Mouse (Mus musculus): ENCODE measurements around the gene Spata33. TPM values are rescaled to one million over a fixed set of nuclear protein-coding genes. Genes with fewer than 3 reads are reported as not detected.

Gene Spata33
- polyA plus RNA-seq, 1 experiment from 2014 or later: 0.66 TPM

DNA sequence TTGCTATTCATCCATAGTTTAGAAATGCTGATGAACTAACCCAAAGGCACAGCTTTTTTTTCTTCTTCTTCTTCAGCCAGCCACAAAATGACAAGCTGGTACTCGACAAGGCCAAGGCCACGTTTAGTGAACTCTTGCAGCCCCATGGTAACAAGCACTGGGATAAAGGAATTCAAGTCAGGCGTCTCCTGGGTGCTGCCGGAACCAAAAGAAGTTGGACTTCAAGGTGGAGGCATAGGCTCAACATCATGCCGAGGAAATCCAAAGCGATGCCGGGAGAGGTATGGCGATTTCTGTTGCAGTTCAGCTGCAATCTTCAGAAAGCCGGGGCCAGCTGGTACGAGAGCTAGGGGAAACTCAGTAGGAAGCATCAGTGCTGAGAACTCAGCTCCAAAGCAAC is 26.8 kb downstream of the Spata33 start:
- WGBS (ENCODE audit: insufficient replicate concordance): 83% methylated on average over 10 of the region's 10 CpGs
- H3K4me3 ChIP-seq (ENCODE audit: low read depth, low read length): no peak overlapping the region
- no peak overlapping the region for H3K27ac ChIP-seq (ENCODE audit: low read depth)
- no peak for TF ChIP-seq EP300 (IDR thresholded peaks at IDR 0.05; ENCODE audit: low read depth)
- TF ChIP-seq CTCF (IDR thresholded peaks at IDR 0.05; ENCODE audit: low read depth): no peak
- ATAC-seq (no peak), DNase-seq (no peak)
- H3K27me3 ChIP-seq (ENCODE audit: insufficient read depth, low read length): peaks cover 7% of the 10 kb centered on the region; the same call in 1 of the 2 replicates
- no peaks in the 10 kb centered on the region for H3K9me3 ChIP-seq (ENCODE audit: low read length)
- H3K36me3 ChIP-seq (replicated peaks; ENCODE audit: insufficient read depth, low read length): 0 out of 2 replicates have a peak, but pooled peaks cover 9% of the 10 kb centered on the region
- no peak overlapping the region for H3K4me2 ChIP-seq (ENCODE audit: low read depth, low read length)
- no peak overlapping the region for H3K9ac ChIP-seq (replicated peaks)
- peaks cover 30% of the 10 kb centered on the region for H3K4me1 ChIP-seq (ENCODE audit: insufficient read depth)

GRCm38 (mm10) chr8:123242107-123242923 is 29.7 kb downstream of the Spata33 start:
- TF ChIP-seq CTCF (IDR thresholded peaks at IDR 0.05; ENCODE audit: low read depth): no peak
- TF ChIP-seq EP300 (IDR thresholded peaks at IDR 0.05; ENCODE audit: low read depth): no peak
- Histone ChIP-seq H3K9ac (replicated peaks) (0 out of 2 replicates have a peak overlapping the region, but pooled peaks have one; percentile 26), H3K4me2 (ENCODE audit: low read depth, low read length) (no peak overlapping the region), H3K36me3 (replicated peaks; ENCODE audit: insufficient read depth, low read length) (peaks cover 16% of the 10 kb centered on the region), H3K4me3 (ENCODE audit: low read depth, low read length) (no peak overlapping the region), H3K9me3 (ENCODE audit: low read length) (no peaks in the 10 kb centered on the region), H3K27me3 (ENCODE audit: insufficient read depth, low read length) (no peaks in the 10 kb centered on the region), H3K4me1 (ENCODE audit: insufficient read depth) (peaks cover 21% of the 10 kb centered on the region), H3K27ac (ENCODE audit: low read depth) (peak overlapping the region; percentile 79)
- ATAC-seq (peak; percentile 71), DNase-seq (no peak)
- WGBS (ENCODE audit: insufficient replicate concordance): 65% methylated on average over 7 of the region's 7 CpGs

DNA sequence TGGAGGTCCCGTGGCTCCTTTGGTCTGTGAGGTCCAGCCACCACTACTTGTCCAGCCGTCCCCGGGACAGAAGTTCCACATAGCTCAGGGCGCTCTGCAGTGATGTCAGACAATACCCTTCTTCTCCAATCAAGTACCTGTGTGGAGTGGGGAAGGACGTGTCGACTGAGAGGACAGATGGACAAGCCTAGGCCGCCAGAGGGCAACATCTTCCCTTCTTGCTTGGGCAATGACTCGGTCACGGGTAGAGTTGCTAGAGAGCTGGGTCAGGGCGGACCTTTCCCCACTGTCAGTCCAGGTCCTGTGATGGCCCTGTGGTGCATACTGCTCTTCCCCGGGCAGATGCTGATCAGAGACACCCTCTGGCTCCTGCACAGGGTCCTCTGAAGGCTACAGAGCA is 30.4 kb downstream of the Spata33 start:
- Histone ChIP-seq H3K4me2 (ENCODE audit: low read depth, low read length) (no peak overlapping the region), H3K4me3 (ENCODE audit: low read depth, low read length) (no peak overlapping the region), H3K36me3 (replicated peaks; ENCODE audit: insufficient read depth, low read length) (peaks cover 23% of the 10 kb centered on the region), H3K4me1 (ENCODE audit: insufficient read depth) (peaks cover 21% of the 10 kb centered on the region), H3K9ac (replicated peaks) (no peak overlapping the region), H3K9me3 (ENCODE audit: low read length) (no peaks in the 10 kb centered on the region), H3K27me3 (ENCODE audit: insufficient read depth, low read length) (no peaks in the 10 kb centered on the region), H3K27ac (ENCODE audit: low read depth) (peak overlapping the region; percentile 79; the same call in 1 of the 2 replicates)
- ATAC-seq: peak; percentile 15
- 64% methylated on average over 11 of the region's 11 CpGs for WGBS (ENCODE audit: insufficient replicate concordance)
- TF ChIP-seq CTCF (IDR thresholded peaks at IDR 0.05; ENCODE audit: low read depth) (peak; percentile 58), EP300 (IDR thresholded peaks at IDR 0.05; ENCODE audit: low read depth) (no peak)
- DNase-seq: peak; percentile 53

GRCm38 (mm10) chr8:123244382-123244781 is 31.8 kb downstream of the Spata33 start:
- ATAC-seq: peak; percentile 79
- 0 out of 2 replicates have a peak overlapping the region, but pooled peaks have one; percentile 16 for H3K9ac ChIP-seq (replicated peaks)
- H3K27ac ChIP-seq (ENCODE audit: low read depth): peak overlapping the region; percentile 61; the same call in 1 of the 2 replicates
- TF ChIP-seq EP300 (IDR thresholded peaks at IDR 0.05; ENCODE audit: low read depth) (no peak), CTCF (IDR thresholded peaks at IDR 0.05; ENCODE audit: low read depth) (no peak)
- no peaks in the 10 kb centered on the region for H3K9me3 ChIP-seq (ENCODE audit: low read length)
- WGBS (ENCODE audit: insufficient replicate concordance): 73% methylated on average over 4 of the region's 4 CpGs
- no peak overlapping the region for H3K4me2 ChIP-seq (ENCODE audit: low read depth, low read length)
- peaks cover 21% of the 10 kb centered on the region for H3K4me1 ChIP-seq (ENCODE audit: insufficient read depth)
- peaks cover 35% of the 10 kb centered on the region for H3K36me3 ChIP-seq (replicated peaks; ENCODE audit: insufficient read depth, low read length)
- no peak for DNase-seq
- H3K27me3 ChIP-seq (ENCODE audit: insufficient read depth, low read length): no peaks in the 10 kb centered on the region
- H3K4me3 ChIP-seq (ENCODE audit: low read depth, low read length): no peak overlapping the region

GRCm38 (mm10) chr8:123245543-123245942 is 32.9 kb downstream of the Spata33 start:
- H3K4me2 ChIP-seq (ENCODE audit: low read depth, low read length): no peak overlapping the region
- H3K4me3 ChIP-seq (ENCODE audit: low read depth, low read length): no peak overlapping the region
- H3K9ac ChIP-seq (replicated peaks): no peak overlapping the region
- H3K27ac ChIP-seq (ENCODE audit: low read depth): no peak overlapping the region
- TF ChIP-seq EP300 (IDR thresholded peaks at IDR 0.05; ENCODE audit: low read depth) (no peak), CTCF (IDR thresholded peaks at IDR 0.05; ENCODE audit: low read depth) (no peak)
- ATAC-seq (no peak), DNase-seq (no peak)
- H3K4me1 ChIP-seq (ENCODE audit: insufficient read depth): peaks cover 21% of the 10 kb centered on the region
- H3K9me3 ChIP-seq (ENCODE audit: low read length): no peaks in the 10 kb centered on the region
- peaks cover 39% of the 10 kb centered on the region for H3K36me3 ChIP-seq (replicated peaks; ENCODE audit: insufficient read depth, low read length)
- 92% methylated on average over 12 of the region's 12 CpGs for WGBS (ENCODE audit: insufficient replicate concordance)
- H3K27me3 ChIP-seq (ENCODE audit: insufficient read depth, low read length): no peaks in the 10 kb centered on the region

DNA sequence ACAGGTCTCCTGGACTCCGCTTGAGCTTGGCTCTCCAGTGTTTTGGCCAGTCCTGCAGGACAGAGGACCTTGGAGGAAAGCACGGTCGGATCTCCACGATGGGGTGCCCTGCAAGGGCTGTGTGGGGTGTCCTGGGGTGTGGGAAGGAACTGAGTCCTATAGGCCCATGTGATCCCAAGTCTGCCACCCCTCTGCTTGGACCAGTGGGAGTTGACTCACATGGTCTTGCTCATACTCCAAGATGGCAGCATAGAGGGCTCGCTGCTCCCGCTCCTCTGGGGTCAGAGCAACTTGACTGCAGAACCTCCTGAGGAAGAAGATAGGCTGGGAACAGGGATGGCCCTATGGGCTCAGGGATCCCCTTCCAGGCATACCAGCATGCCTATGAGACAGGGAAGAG is 35.1 kb downstream of the Spata33 start:
- H3K9ac ChIP-seq (replicated peaks): no peak overlapping the region
- H3K36me3 ChIP-seq (replicated peaks; ENCODE audit: insufficient read depth, low read length): peaks cover 40% of the 10 kb centered on the region
- TF ChIP-seq CTCF (IDR thresholded peaks at IDR 0.05; ENCODE audit: low read depth): no peak
- no peak for TF ChIP-seq EP300 (IDR thresholded peaks at IDR 0.05; ENCODE audit: low read depth)
- H3K4me1 ChIP-seq (ENCODE audit: insufficient read depth): peaks cover 16% of the 10 kb centered on the region
- H3K4me3 ChIP-seq (ENCODE audit: low read depth, low read length): no peak overlapping the region
- H3K27ac ChIP-seq (ENCODE audit: low read depth): no peak overlapping the region
- no peaks in the 10 kb centered on the region for H3K9me3 ChIP-seq (ENCODE audit: low read length)
- H3K27me3 ChIP-seq (ENCODE audit: insufficient read depth, low read length): no peaks in the 10 kb centered on the region
- DNase-seq: no peak
- WGBS (ENCODE audit: insufficient replicate concordance): 90% methylated on average over 6 of the region's 6 CpGs
- no peak overlapping the region for H3K4me2 ChIP-seq (ENCODE audit: low read depth, low read length)
- ATAC-seq: no peak

All from liver, postnatal 0 days (tissue).